Mouse (Mus musculus) embryonic facial prominence, embryonic 10.5 days (tissue): ENCODE measurements at regions not wholly inside any gene's neighbourhood (a gene's known extent, or its start where the extent isn't known, plus 50 kb on each side); places are given as distances from the start of the nearest gene placed in this dataset.
A peak's percentile ranks its signal among the peaks of the same experiment; 100 is the strongest.

Experiments used
- DNase-seq: peaks from one replicate; pipeline ENCODE4 v3.0.0-alpha.2; 2017; ENCODE audit warnings: low spot score
- H3K27ac ChIP-seq: fragments of 300-500 bp; sonication (generic); replicated peaks from 2 replicates; pipeline ENCODE4 v1.5.1; 2016; ENCODE audit warnings: mild to moderate bottlenecking
- H3K27me3 ChIP-seq: fragments of 300-500 bp; sonication (generic); replicated peaks from 2 replicates; pipeline ENCODE4 v1.6.1; 2016; ENCODE audit warnings: low read depth, mild to moderate bottlenecking; ENCODE audit not compliant: poor library complexity, severe bottlenecking
- H3K36me3 ChIP-seq: fragments of 300-500 bp; sonication (generic); replicated peaks from 2 replicates; pipeline ENCODE4 v1.6.1; 2016; ENCODE audit warnings: mild to moderate bottlenecking, moderate library complexity
- H3K4me1 ChIP-seq: fragments of 300-500 bp; sonication (generic); 2 replicates; pipeline ENCODE4 v1.6.1; 2016
- H3K4me3 ChIP-seq: fragments of 300-500 bp; sonication (generic); 2 replicates; pipeline ENCODE4 v1.5.1; 2016; ENCODE audit warnings: mild to moderate bottlenecking, moderate library complexity
- H3K9me3 ChIP-seq: fragments of 300-500 bp; sonication (generic); 2 replicates; pipeline ENCODE4 v1.6.1; 2016; ENCODE audit warnings: mild to moderate bottlenecking
- WGBS: fragments of 180-500 bp; shearing (Covaris S2); methylation state at CpG from one replicate; pipeline ENCODE4 v1.1.7; 2016; 5-methylcytosine and 5-hydroxymethylcytosine counted together

DNA sequence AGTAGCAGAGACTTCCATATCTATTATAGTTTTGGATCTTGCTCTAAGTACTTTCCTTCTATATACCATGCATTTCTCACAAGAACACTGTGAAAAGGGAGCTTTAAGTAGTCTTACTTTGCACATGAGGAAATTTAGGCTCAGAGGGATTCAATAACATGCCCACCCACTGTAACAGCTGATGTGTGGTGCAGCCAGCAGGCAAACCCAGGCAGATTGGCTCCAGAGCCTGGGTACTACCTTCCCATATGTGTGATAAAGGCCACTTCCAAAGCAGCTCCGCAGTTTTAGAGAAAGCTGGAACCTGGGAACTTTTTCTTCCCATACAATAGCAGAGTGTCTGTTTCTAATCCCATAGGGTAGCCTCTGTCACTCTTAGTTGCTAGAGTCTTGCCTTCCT, 441.6 kb downstream of the Ccdc171 start:
- Histone ChIP-seq H3K4me3 (no peak overlapping the region), H3K36me3 (no peaks in the 10 kb centered on the region), H3K4me1 (no peaks in the 10 kb centered on the region), H3K27ac (no peak overlapping the region), H3K27me3 (no peaks in the 10 kb centered on the region), H3K9me3 (no peaks in the 10 kb centered on the region)
- DNase-seq, result no peak
- 83% methylated on average over 1 of the region's 1 CpGs for WGBS

DNA sequence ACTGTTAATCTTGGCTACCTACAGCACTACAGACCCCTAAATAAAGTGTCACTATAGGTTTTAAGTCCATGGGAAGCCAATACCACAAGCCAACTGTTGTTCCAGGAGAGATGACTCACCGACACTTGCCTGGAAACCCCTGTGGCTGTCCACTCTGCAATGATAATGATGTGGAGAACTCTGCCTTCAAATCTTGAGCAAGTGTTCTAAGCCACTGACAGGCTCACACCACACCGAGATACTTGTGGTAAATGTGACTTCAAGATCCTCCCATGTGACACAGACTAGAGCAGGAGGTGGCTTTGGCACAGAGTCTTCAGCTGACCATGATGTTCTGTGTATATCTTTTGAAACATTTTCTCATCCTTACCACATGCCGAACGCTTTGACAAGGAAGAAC, 447.8 kb downstream of the Ccdc171 start:
- Histone ChIP-seq H3K4me1 (peaks cover 22% of the 10 kb centered on the region), H3K27me3 (no peaks in the 10 kb centered on the region)

DNA sequence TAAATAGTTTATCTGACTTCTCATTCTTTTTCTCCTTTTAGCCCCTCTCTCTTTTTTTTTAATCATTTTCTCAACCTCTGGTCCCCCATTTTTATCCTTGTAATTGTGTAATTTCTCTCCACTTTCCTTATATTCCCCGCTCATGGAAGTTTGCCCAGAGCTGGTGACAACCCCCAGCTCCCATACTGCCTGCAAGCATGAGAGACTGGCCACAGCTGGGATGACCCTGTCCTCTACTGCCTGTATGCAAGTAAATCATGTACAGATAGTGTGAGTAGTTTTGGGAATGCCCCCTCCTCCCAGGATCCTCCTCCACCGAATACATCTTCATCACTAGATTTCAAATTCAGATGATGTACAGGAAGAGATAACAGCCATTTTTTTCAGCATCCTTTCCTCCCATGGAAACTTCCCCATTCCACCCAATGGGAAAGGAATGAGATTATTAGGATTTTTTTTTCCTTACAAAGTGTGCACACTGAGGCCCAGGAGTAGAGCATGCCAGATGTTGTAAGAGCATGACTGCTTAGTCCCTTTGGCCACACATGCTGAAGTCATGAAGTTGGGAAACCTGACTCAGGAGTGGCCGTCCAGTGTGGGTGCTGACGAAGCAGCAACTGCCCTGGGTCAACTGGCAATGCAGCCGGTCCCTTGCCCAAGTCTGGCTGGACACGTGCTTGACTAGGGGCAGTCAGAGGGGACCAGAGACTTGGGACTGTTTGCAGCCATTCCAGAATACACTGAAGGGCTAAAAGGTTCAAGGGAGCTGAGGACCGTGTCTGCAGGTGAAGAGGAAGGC, 449.1 kb downstream of the Ccdc171 start:
- no peak for DNase-seq
- Histone ChIP-seq H3K27me3 (no peaks in the 10 kb centered on the region), H3K27ac (no peak overlapping the region; the same call in 1 of the 2 replicates), H3K4me1 (peaks cover 26% of the 10 kb centered on the region), H3K4me3 (no peak overlapping the region), H3K9me3 (no peaks in the 10 kb centered on the region), H3K36me3 (no peaks in the 10 kb centered on the region)
- WGBS, result 79% methylated on average over 7 of the region's 7 CpGs

More for the DNA sequence above, 447.8 kb downstream of the Ccdc171 start:
- Histone ChIP-seq H3K4me3 (no peak overlapping the region), H3K9me3 (no peaks in the 10 kb centered on the region), H3K27ac (no peak overlapping the region), H3K36me3 (no peaks in the 10 kb centered on the region)
- 92% methylated on average over 4 of the region's 4 CpGs for WGBS
- no peak for DNase-seq

DNA sequence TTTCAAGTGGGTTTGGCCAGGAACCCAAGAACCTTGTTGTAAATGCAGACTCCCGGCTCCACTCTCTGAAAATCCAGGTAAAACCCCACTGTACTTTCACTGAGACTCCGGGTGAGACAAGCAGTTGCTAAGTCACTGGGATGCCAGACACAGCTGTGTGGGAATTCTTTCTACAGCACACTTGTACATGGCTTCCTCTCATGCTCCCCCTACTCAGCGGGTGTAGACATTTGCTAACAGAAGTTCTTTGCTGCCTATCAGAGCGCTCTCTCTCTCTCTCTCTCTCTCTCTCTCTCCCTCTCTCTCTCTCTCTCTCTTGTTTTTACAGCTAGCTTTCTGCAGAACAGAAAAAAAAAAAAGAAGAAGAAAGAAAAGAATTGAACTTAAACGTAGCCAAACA, 450.2 kb downstream of the Ccdc171 start:
- 87% methylated on average over 5 of the region's 5 CpGs for WGBS
- Histone ChIP-seq H3K4me1 (peaks cover 27% of the 10 kb centered on the region), H3K27ac (peak overlapping the region; percentile 51), H3K9me3 (no peaks in the 10 kb centered on the region), H3K36me3 (no peaks in the 10 kb centered on the region), H3K27me3 (no peaks in the 10 kb centered on the region), H3K4me3 (no peak overlapping the region)
- no peak for DNase-seq

DNA sequence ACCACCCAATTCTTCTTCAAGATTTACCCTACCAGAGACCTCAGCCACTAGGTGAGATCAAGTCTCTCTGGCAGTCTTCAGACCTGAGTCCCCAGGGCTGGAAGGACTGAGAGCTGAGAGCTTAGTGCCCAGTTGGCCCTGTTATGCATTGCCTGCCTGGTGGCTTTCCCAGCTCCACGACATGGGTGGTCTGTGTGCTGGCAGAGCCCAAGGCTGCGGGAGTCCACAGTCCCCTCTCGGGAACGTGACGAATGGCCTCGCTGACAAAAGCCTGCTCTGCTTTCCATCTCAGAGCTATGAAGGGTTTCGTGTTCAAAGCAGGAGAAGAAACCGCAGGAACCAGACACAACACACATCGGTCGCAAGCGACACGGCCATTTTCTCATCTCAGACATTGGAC, 450.7 kb downstream of the Ccdc171 start:
- no peaks in the 10 kb centered on the region for H3K27me3 ChIP-seq
- WGBS, result 65% methylated on average over 12 of the region's 12 CpGs
- H3K9me3 ChIP-seq, result no peaks in the 10 kb centered on the region
- H3K27ac ChIP-seq, result peak overlapping the region; percentile 70; the same call in 1 of the 2 replicates
- H3K4me1 ChIP-seq, result peaks cover 27% of the 10 kb centered on the region
- no peak overlapping the region for H3K4me3 ChIP-seq
- DNase-seq, result peak; percentile 52
- H3K36me3 ChIP-seq, result no peaks in the 10 kb centered on the region

DNA sequence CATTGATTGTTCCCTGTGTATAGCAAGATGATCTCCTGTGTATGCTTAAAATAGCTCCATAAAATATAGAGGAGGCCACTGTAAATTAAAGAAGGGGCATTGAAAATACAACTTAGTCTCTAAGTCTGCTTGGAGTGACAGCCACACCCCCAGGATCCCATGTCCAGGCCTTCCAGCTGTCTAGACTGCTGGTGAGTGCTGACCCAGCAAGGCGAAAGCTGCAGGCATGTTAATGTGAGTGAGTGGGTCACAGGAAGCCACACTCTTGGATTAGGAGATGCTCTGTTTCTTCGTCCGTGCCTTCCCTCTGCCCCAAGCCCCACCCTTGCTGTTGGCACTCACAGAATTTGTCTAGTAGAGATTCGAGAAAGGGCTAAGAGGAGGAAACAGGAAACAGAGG, 453.7 kb downstream of the Ccdc171 start:
- Histone ChIP-seq H3K27me3 (no peaks in the 10 kb centered on the region), H3K4me1 (peaks cover 27% of the 10 kb centered on the region), H3K4me3 (no peak overlapping the region), H3K9me3 (no peaks in the 10 kb centered on the region), H3K27ac (peak overlapping the region; percentile 20; the same call in 1 of the 2 replicates), H3K36me3 (no peaks in the 10 kb centered on the region)
- 58% methylated on average over 4 of the region's 4 CpGs for WGBS
- DNase-seq, result no peak

DNA sequence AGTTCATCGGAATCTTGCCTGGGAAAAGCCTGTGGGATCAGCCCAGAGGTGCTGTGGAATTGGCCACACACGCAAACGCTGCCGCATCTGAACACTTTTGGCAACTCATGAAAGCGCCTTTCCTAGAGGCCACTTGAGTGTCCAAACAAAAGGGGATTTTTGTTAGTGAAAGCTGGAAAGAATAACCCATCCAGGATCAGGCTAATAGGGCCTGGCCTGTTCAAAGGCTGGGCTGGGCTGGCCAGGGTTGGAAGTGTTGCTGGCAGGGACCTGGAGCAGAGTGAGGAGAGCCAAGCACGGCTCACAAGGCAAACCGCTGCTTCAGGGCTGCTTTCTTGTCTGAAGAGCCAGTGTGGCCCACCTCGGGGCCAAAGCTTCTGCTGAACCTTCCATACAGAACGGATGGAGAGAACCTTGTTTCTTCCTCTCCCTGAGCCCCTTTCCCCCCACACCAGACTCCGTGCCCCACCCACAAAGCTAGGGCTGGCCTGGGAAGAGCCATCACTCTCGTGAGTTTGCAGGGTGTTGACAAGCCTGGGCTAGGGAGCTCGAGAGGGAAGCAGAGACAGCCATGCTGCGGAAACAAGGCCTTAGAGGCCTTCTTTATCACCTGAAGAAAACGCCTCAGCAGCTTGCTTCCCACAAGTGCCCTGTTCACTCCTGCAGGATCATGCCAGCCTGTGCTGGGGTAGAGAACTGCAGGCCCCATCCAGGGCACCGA, 459.5 kb downstream of the Ccdc171 start:
- H3K9me3 ChIP-seq, result peaks cover 4% of the 10 kb centered on the region; the same call in 1 of the 2 replicates
- H3K4me3 ChIP-seq, result no peak overlapping the region
- H3K4me1 ChIP-seq, result peaks cover 29% of the 10 kb centered on the region
- WGBS, result 89% methylated on average over 15 of the region's 15 CpGs
- H3K36me3 ChIP-seq, result no peaks in the 10 kb centered on the region
- no peaks in the 10 kb centered on the region for H3K27me3 ChIP-seq
- no peak for DNase-seq
- peak overlapping the region; percentile 70 for H3K27ac ChIP-seq

DNA sequence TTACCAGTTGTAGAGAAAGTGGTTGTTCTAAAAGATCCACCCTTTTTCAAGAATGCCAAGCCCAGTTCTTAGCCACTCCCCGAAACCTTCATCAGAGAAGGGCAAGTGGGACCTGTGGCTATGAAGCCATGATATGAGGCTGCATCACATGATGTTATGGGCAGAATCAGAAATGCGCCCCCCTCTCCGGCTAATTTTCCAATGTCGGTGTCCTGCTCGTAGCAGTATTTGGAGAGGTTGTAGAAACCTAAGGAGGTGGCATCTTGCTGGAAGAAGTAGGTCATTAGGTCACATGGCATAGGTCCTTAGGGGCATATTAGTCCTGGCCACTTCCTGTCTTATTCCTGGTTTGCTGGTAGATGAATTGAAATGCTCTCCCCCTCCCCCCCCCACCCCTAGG, 460.1 kb downstream of the Ccdc171 start:
- Histone ChIP-seq H3K9me3 (peaks cover 4% of the 10 kb centered on the region; the same call in 1 of the 2 replicates), H3K4me3 (no peak overlapping the region), H3K4me1 (peaks cover 35% of the 10 kb centered on the region), H3K27ac (0 out of 2 replicates have a peak overlapping the region, but pooled peaks have one; percentile 70), H3K27me3 (no peaks in the 10 kb centered on the region), H3K36me3 (no peaks in the 10 kb centered on the region)
- whole genome bisulfite sequencing, result 87% methylated on average over 5 of the region's 5 CpGs
- DNase-seq, result no peak

DNA sequence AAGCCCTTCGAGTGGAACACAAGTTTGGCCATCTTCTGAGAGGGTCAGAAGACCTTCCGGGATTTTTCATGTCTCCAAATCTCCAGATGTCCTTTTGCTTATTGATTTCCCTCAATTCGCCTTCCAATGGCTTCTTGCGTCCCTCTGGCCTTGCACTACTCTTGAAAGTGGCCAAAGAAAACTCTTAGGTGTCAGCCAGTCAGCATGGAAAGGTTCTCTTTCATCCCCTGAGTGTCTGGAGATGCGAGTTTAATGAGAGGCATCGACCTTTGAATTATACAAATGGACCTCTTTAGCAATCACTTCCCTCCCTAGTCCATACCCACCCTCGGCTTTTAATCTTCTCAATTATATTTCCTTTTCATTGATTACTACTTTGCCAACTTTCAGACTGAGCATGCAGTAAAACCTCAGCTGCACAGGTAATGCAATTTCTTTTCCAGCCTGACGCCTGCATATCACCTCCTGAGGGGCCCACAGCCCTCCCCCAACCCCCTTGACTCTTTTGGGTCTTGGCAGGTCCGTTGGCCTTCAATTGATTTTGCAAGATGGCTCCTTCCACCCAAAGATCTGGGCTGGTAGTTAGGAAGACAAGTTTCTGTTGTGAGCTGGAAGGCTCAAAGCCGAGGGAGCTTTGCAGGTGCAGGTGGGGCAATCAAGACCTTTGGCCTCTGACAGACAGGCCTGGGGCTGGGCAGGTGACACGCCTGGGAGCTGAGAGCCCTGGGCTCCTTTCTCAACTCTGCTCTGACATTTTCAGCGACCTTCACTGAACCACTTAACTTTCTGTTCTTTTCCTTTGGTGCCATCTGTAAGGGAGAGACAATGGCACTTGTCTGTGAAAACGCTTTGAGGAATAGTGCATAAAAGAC, 461.8 kb downstream of the Ccdc171 start:
- Histone ChIP-seq H3K27me3 (no peaks in the 10 kb centered on the region), H3K4me3 (no peak overlapping the region), H3K4me1 (peaks cover 47% of the 10 kb centered on the region), H3K36me3 (no peaks in the 10 kb centered on the region), H3K27ac (peak overlapping the region; percentile 80), H3K9me3 (peaks cover 4% of the 10 kb centered on the region; the same call in 1 of the 2 replicates)
- no peak for DNase-seq
- 76% methylated on average over 13 of the region's 13 CpGs for WGBS

DNA sequence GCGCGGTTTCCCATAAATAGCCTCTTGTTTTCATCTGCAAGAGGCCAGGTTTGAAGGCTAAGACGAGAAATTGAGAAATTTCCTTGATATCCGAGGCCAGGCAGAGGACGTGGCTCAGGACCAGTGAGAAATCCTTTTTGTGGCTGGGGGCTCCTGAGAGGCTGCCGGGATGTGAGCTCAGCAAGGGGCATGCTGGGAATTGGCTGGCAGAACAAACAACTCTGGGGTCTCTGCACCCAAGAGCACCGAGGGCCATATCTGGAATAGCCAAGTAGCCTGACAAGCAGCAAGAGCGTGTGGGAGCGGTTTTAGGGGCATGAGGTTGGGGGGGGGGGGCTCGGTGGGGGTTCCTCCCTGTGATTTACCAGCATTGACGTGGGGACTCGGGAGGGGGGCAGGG, 462.5 kb downstream of the Ccdc171 start:
- DNase-seq, result peak; percentile 49
- Histone ChIP-seq H3K4me3 (no peak overlapping the region), H3K9me3 (peaks cover 4% of the 10 kb centered on the region; the same call in 1 of the 2 replicates), H3K27ac (peak overlapping the region; percentile 80), H3K27me3 (no peaks in the 10 kb centered on the region), H3K4me1 (peaks cover 47% of the 10 kb centered on the region), H3K36me3 (no peaks in the 10 kb centered on the region)
- 49% methylated on average over 12 of the region's 12 CpGs for WGBS

DNA sequence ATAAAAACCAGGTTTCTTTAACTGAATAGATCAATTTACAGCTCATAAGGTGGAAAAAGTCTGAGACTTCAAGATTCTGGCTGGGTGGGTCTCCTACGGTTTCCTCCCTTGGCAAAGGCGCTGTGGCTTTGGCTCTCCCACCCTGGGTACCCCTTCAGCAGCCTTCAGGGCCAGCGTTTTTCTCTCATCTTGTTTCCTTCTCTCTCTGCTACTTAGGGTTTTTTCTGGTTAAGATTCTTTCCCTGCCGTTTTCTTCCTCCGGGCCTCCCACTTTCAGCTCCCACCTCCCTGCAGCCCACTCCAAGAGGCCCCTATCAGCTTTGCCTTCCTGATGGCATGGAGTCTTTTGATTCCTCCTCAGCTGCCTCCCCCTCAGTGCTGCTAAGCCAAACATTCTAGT, 463.0 kb downstream of the Ccdc171 start:
- H3K27me3 ChIP-seq, result no peaks in the 10 kb centered on the region
- peak; percentile 39 for DNase-seq
- H3K9me3 ChIP-seq, result peaks cover 4% of the 10 kb centered on the region; the same call in 1 of the 2 replicates
- no peak overlapping the region for H3K4me3 ChIP-seq
- H3K27ac ChIP-seq, result peak overlapping the region; percentile 80
- no peaks in the 10 kb centered on the region for H3K36me3 ChIP-seq
- WGBS, result 38% methylated on average over 5 of the region's 5 CpGs
- H3K4me1 ChIP-seq, result peaks cover 47% of the 10 kb centered on the region
